9 mouse cellular contexts compared by ENCODE assay signal in the genomic region with DNA sequence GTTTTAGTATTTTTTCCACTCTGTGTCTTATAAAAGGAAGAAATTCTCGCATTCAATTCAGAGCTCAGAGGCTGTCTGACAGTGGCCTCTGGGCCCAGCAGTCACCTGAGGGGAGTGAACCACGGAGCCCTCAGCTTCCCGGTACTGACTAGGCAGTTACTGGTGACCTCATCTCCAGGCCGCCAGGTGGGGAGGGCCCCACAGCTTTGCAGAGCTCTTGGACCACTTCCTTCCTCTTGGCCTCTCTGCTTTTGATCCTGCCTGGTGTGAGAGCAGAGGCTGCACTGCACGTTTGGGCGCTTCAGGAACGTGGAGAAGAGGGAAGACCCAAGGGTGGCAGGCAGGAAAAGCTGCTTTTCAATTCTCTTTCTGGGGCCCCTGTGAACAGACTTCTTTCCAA. TPM values are rescaled to one million over a fixed set of nuclear protein-coding genes. Genes with fewer than 3 reads are reported as not detected.
DNase-seq lines count a peak whose midpoint lies in the region; ATAC-seq lines count a peak whose summit lies in the region.
"Had no signal": no experiment of that assay in that cellular context is flagged by ENCODE, and none has a peak within 500 bp of the region (broad histone marks: within the 10 kb centered on the region; RNA-seq: fewer than 3 reads in every experiment).

No protein-coding gene starts in this region.

- no peak overlapping the region for H3K27ac ChIP-seq in liver, embryonic 12.5 days
- H3K27ac ChIP-seq in embryonic facial prominence, embryonic 14.5 days (replicated peaks; ENCODE audit: low read depth, low read length): no peak overlapping the region
- H3K27ac ChIP-seq in midbrain, embryonic 13.5 days: no peak overlapping the region
- H3K27ac ChIP-seq: limb, embryonic 15.5 days had no signal

- no peak overlapping the region for H3K4me2 ChIP-seq in liver, embryonic 12.5 days
- no peak overlapping the region for H3K4me2 ChIP-seq in embryonic facial prominence, embryonic 14.5 days (ENCODE audit: low read depth, low read length)
- no peak overlapping the region for H3K4me2 ChIP-seq in midbrain, embryonic 13.5 days (replicated peaks)
- H3K4me2 ChIP-seq: limb, embryonic 15.5 days had no signal

- H3K36me3 ChIP-seq in liver, embryonic 12.5 days: no peaks in the 10 kb centered on the region
- H3K36me3 ChIP-seq in embryonic facial prominence, embryonic 14.5 days (ENCODE audit: control insufficient read depth, insufficient read depth, low read length): no peaks in the 10 kb centered on the region
- no peaks in the 10 kb centered on the region for H3K36me3 ChIP-seq in midbrain, embryonic 13.5 days
- H3K36me3 ChIP-seq: limb, embryonic 15.5 days had no signal

- no peak overlapping the region for H3K9ac ChIP-seq in liver, embryonic 12.5 days
- no peak overlapping the region for H3K9ac ChIP-seq in embryonic facial prominence, embryonic 14.5 days (ENCODE audit: low read depth, low read length)
- H3K9ac ChIP-seq in midbrain, embryonic 13.5 days (replicated peaks): no peak overlapping the region
- H3K9ac ChIP-seq: limb, embryonic 15.5 days had no signal

- H3K4me1 ChIP-seq in liver, embryonic 12.5 days: peaks cover 9% of the 10 kb centered on the region; the same call in 1 of the 2 replicates
- H3K4me1 ChIP-seq in embryonic facial prominence, embryonic 14.5 days (ENCODE audit: control insufficient read depth, insufficient read depth, low read length): peaks cover 9% of the 10 kb centered on the region
- H3K4me1 ChIP-seq in midbrain, embryonic 13.5 days (replicated peaks): peaks cover 3% of the 10 kb centered on the region; the same call in 1 of the 2 replicates

- peak; percentile 42 for DNase-seq in liver
- peak; percentile 36 for DNase-seq in embryonic facial prominence, embryonic 14.5 days (ENCODE audit: low spot score)
- peak; percentile 52 for DNase-seq in lung, postnatal 36 days
- DNase-seq in thymus, postnatal 4 days: peak; percentile 74
- no peak for DNase-seq in left cerebral cortex, adult 9 months (ENCODE audit: low spot score in 2 of 2)
- no peak for DNase-seq in testis, postnatal 10 days (ENCODE audit: low spot score)

- no peak overlapping the region for H3K4me3 ChIP-seq in liver, embryonic 12.5 days
- H3K4me3 ChIP-seq in embryonic facial prominence, embryonic 14.5 days (ENCODE audit: low read depth, low read length): no peak overlapping the region
- no peak overlapping the region for H3K4me3 ChIP-seq in midbrain, embryonic 13.5 days (replicated peaks)
- H3K4me3 ChIP-seq: limb, embryonic 15.5 days had no signal

- H3K9me3 ChIP-seq in liver, embryonic 12.5 days (replicated peaks): no peaks in the 10 kb centered on the region
- H3K9me3 ChIP-seq in embryonic facial prominence, embryonic 14.5 days (ENCODE audit: control insufficient read depth, low read length): no peaks in the 10 kb centered on the region
- H3K9me3 ChIP-seq in midbrain, embryonic 13.5 days: no peaks in the 10 kb centered on the region
- H3K9me3 ChIP-seq: limb, embryonic 15.5 days had no signal

- no peak for ATAC-seq in liver, embryonic 12.5 days
- peak; percentile 85 for ATAC-seq in embryonic facial prominence, embryonic 14.5 days (ENCODE audit: low read depth)
- no peak for ATAC-seq in midbrain, embryonic 13.5 days

- H3K27me3 ChIP-seq in liver, embryonic 12.5 days (replicated peaks): no peaks in the 10 kb centered on the region
- no peaks in the 10 kb centered on the region for H3K27me3 ChIP-seq in embryonic facial prominence, embryonic 14.5 days (replicated peaks; ENCODE audit: control insufficient read depth, insufficient read depth, low read length)
- no peaks in the 10 kb centered on the region for H3K27me3 ChIP-seq in midbrain, embryonic 13.5 days
- H3K27me3 ChIP-seq: limb, embryonic 15.5 days had no signal

- WGBS in liver, embryonic 12.5 days (ENCODE audit: insufficient replicate concordance): 16% methylated on average over 7 of the region's 7 CpGs
- 11% methylated on average over 7 of the region's 7 CpGs for WGBS in embryonic facial prominence, embryonic 14.5 days
- 26% methylated on average over 7 of the region's 7 CpGs for WGBS in midbrain, embryonic 13.5 days

RNA-seq across cellular contexts. Expression of a gene that starts 20.7 kb away (rescaled TPM):
- polyA plus RNA-seq in liver, embryonic 12.5 days (2016; fragmentation: Nextera tagmentation; extraction: Ambion mirVana): 2.2 and 2.3 TPM in 2 replicates
- 0.80 and 1.1 TPM in 2 replicates for polyA plus RNA-seq in embryonic facial prominence, embryonic 14.5 days (2014; fragmentation: Nextera tagmentation; extraction: Ambion mirVana)
- polyA plus RNA-seq in midbrain, embryonic 13.5 days (2015; fragmentation: Nextera tagmentation; extraction: Ambion mirVana): 0.82 and 1.2 TPM in 2 replicates

Comparison
In these comparisons a context has a peak if more than half of its experiments do, and no peak if none do; other contexts are left out.
1. DNase-seq: peak in liver (single experiment), embryonic facial prominence, embryonic 14.5 days (single experiment), lung, postnatal 36 days (single experiment) and thymus, postnatal 4 days (single experiment); none in left cerebral cortex, adult 9 months (0 of 2) and testis, postnatal 10 days (single experiment).